Mouse (Mus musculus) MEL (cell line): Measurements from ENCODE around the gene Slc35f6.

ENCODE experiments used
- CHD2 ChIP-seq: IDR thresholded peaks from 2 replicates; pipeline ENCODE4 v1.6.1; 2011; ENCODE audit warnings: low read length, improper control_type of control experiment
- CTCF ChIP-seq, 3 experiments: IDR thresholded peaks in 2 of 3; conservative IDR thresholded peaks in 1 of 3; 2 replicates each; pipeline ENCODE4 v1.5.1; 2011 to 2012; ENCODE audit warnings: low read length in 3 of 3, low read depth in 2 of 3, mild to moderate bottlenecking in 2 of 3, improper control_type of control experiment in 1 of 3, inconsistent platforms in 1 of 3, mixed read lengths in 1 of 3, moderate library complexity in 1 of 3; ENCODE audit not compliant: control insufficient read depth in 1 of 3, insufficient read depth in 1 of 3, poor library complexity in 1 of 3, severe bottlenecking in 1 of 3
- GATA1 ChIP-seq: IDR thresholded peaks from 2 replicates; pipeline ENCODE4 v1.6.1; 2011; ENCODE audit warnings: low read depth, low read length, improper control_type of control experiment
- MYC ChIP-seq: IDR thresholded peaks from 2 replicates; pipeline ENCODE4 v1.6.1; 2011; ENCODE audit warnings: low read depth, mild to moderate bottlenecking, low read length, improper control_type of control experiment, moderate library complexity
- NRF1 ChIP-seq: IDR thresholded peaks from 2 replicates; pipeline ENCODE4 v1.6.1; 2014; ENCODE audit warnings: low read depth, mild to moderate bottlenecking, inconsistent platforms, low read length, improper control_type of control experiment, moderate library complexity; ENCODE audit not compliant: poor library complexity, insufficient read depth, severe bottlenecking
- POLR2A ChIP-seq, 2 experiments: IDR thresholded peaks; 2 replicates each; pipeline ENCODE4 v1.6.1; 2011 to 2012; ENCODE audit warnings: low read length in 2 of 2, mild to moderate bottlenecking in 2 of 2, control low read depth in 1 of 2, improper control_type of control experiment in 1 of 2, low read depth in 1 of 2, moderate library complexity in 1 of 2; ENCODE audit not compliant: control insufficient read depth in 1 of 2, insufficient read depth in 1 of 2, poor library complexity in 1 of 2
- POLR2AphosphoS2 ChIP-seq: IDR thresholded peaks from 2 replicates; pipeline ENCODE4 v1.6.1; 2011; ENCODE audit warnings: low read length, improper control_type of control experiment
- SIN3A ChIP-seq: IDR thresholded peaks from 2 replicates; pipeline ENCODE4 v1.6.1; 2012; ENCODE audit warnings: low read length, improper control_type of control experiment, inconsistent platforms

DNA sequence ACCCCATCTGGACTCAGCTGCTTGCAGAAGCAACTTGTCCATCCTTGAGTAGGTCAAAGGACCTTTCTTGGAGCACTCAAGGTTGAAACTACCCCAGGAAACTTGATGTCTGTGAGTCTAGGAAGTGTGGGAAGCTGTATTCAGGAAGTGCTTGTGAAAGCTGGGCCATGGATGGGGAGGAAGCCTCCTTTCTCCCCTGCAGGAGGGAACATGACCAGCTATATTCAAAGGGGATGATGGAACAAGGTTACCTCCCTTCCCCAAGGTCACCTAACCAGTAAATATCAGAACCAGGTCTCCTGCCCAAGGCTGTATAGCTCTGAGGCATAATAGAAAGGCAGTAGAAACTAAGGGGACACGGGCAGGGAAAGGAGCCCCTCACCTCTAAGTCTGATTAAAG lies 15.6 kb upstream of the Slc35f6 start:
- TF ChIP-seq CHD2 (no peak), POLR2AphosphoS2 (no peak), SIN3A (no peak), MYC (no peak), CTCF (IDR thresholded peaks at IDR 0.05 in 2 of 3, conservative IDR thresholded peaks at IDR 0.05 in 1 of 3; ENCODE audit: control insufficient read depth in 1 of 3, insufficient read depth in 1 of 3, low read depth in 2 of 3, low read length in 3 of 3, poor library complexity in 1 of 3, severe bottlenecking in 1 of 3) (no peak), GATA1 (no peak), POLR2A (IDR thresholded peaks at IDR 0.05; ENCODE audit: control insufficient read depth in 1 of 2, insufficient read depth in 1 of 2, low read depth in 1 of 2, low read length in 2 of 2, poor library complexity in 1 of 2) (no peak), NRF1 (no peak)
